Mouse (Mus musculus) midbrain, embryonic 15.5 days (tissue): ENCODE data around the gene Rere. TPM values are rescaled to one million over a fixed set of nuclear protein-coding genes. Genes with fewer than 3 reads are reported as not detected.
A peak's percentile ranks its signal among the peaks of the same experiment; 100 is the strongest.

ENCODE experiments used
- ATAC-seq: fragments of 200-750 bp; cut with Nextera tagmentation; replicated peaks from 2 replicates; pipeline ENCODE4 v1.8.0; 2017; ENCODE audit warnings: moderate TSS enrichment
- H3K27ac ChIP-seq: fragments of 300-500 bp; sonication (generic); 2 replicates; pipeline ENCODE4 v1.5.1; 2015; ENCODE audit warnings: mild to moderate bottlenecking, inconsistent platforms
- H3K27me3 ChIP-seq: fragments of 300-500 bp; sonication (generic); replicated peaks from 2 replicates; pipeline ENCODE4 v1.6.1; 2015; ENCODE audit warnings: inconsistent platforms
- H3K36me3 ChIP-seq: fragments of 300-500 bp; sonication (generic); replicated peaks from 2 replicates; pipeline ENCODE4 v1.6.1; 2015; ENCODE audit warnings: inconsistent platforms
- H3K4me1 ChIP-seq: fragments of 300-500 bp; sonication (generic); 2 replicates; pipeline ENCODE4 v1.6.1; 2015; ENCODE audit warnings: inconsistent platforms
- H3K4me2 ChIP-seq: fragments of 300-500 bp; sonication (generic); 2 replicates; pipeline ENCODE4 v1.6.1; 2015; ENCODE audit warnings: inconsistent platforms, mild to moderate bottlenecking, moderate library complexity
- H3K4me3 ChIP-seq: fragments of 300-500 bp; sonication (generic); 2 replicates; pipeline ENCODE4 v1.5.1; 2015; ENCODE audit warnings: mild to moderate bottlenecking, inconsistent platforms
- H3K9ac ChIP-seq: fragments of 300-500 bp; sonication (generic); 2 replicates; pipeline ENCODE4 v1.6.1; 2015; ENCODE audit warnings: mild to moderate bottlenecking, inconsistent platforms
- H3K9me3 ChIP-seq: fragments of 300-500 bp; sonication (generic); 2 replicates; pipeline ENCODE4 v1.6.1; 2016; ENCODE audit warnings: inconsistent platforms
- WGBS: fragments of 180-500 bp; shearing (Covaris S2); methylation state at CpG from one replicate; pipeline ENCODE4 v1.1.7; 2015; ENCODE audit warnings: mixed read lengths; 5-methylcytosine and 5-hydroxymethylcytosine counted together
- polyA plus RNA-seq: library from polyadenylated mRNA; unstranded; fragments of >200 nt; fragmentation: Nextera tagmentation; extraction: Ambion mirVana; gene quantifications from 2 replicates; pipeline ENCODE4 v1.2.1, GENCODE M21; 2015

The Rere gene
- polyA plus RNA-seq, 1 experiment from 2014 or later: 37.4 TPM

GRCm38 (mm10) chr4:150355801-150356200 is 74.4 kb downstream of the Rere start:
- Histone ChIP-seq H3K4me1 (peaks cover 12% of the 10 kb centered on the region), H3K36me3 (no peaks in the 10 kb centered on the region), H3K27me3 (no peaks in the 10 kb centered on the region), H3K9me3 (no peaks in the 10 kb centered on the region), H3K9ac (no peak overlapping the region), H3K27ac (no peak overlapping the region), H3K4me3 (no peak overlapping the region), H3K4me2 (no peak overlapping the region)
- WGBS: 93% methylated on average over 5 of the region's 5 CpGs
- ATAC-seq: no peak

- Histone ChIP-seq H3K9me3 (no peaks in the 10 kb centered on the region), H3K4me1 (peaks cover 22% of the 10 kb centered on the region), H3K36me3 (no peaks in the 10 kb centered on the region), H3K4me3 (no peak overlapping the region), H3K27me3 (no peaks in the 10 kb centered on the region), H3K9ac (no peak overlapping the region), H3K27ac (0 out of 2 replicates have a peak overlapping the region, but pooled peaks have one; percentile 0), H3K4me2 (no peak overlapping the region)
- 11% methylated on average over 8 of the region's 8 CpGs for WGBS
- no peak for ATAC-seq
These were observed 80.7 kb downstream of the Rere start for GRCm38 (mm10) chr4:150361986-150362691.

GRCm38 (mm10) chr4:150362858-150363257 is 81.4 kb downstream of the Rere start:
- H3K36me3 ChIP-seq: no peaks in the 10 kb centered on the region
- no peak overlapping the region for H3K9ac ChIP-seq
- no peaks in the 10 kb centered on the region for H3K9me3 ChIP-seq
- peaks cover 22% of the 10 kb centered on the region for H3K4me1 ChIP-seq
- H3K27ac ChIP-seq: no peak overlapping the region
- ATAC-seq: no peak
- no peak overlapping the region for H3K4me2 ChIP-seq
- H3K4me3 ChIP-seq: no peak overlapping the region
- no peaks in the 10 kb centered on the region for H3K27me3 ChIP-seq
- 37% methylated on average over 5 of the region's 5 CpGs for WGBS

- no peak for ATAC-seq
- WGBS: 96% methylated on average over 2 of the region's 2 CpGs
- H3K27ac ChIP-seq: no peak overlapping the region
- H3K9ac ChIP-seq: no peak overlapping the region
- no peaks in the 10 kb centered on the region for H3K36me3 ChIP-seq
- H3K4me1 ChIP-seq: peaks cover 26% of the 10 kb centered on the region
- no peak overlapping the region for H3K4me2 ChIP-seq
- H3K4me3 ChIP-seq: no peak overlapping the region
- H3K27me3 ChIP-seq: no peaks in the 10 kb centered on the region
- no peaks in the 10 kb centered on the region for H3K9me3 ChIP-seq
These were observed 83.3 kb downstream of the Rere start for GRCm38 (mm10) chr4:150364786-150365185.

- H3K4me1 ChIP-seq: peaks cover 38% of the 10 kb centered on the region
- H3K4me2 ChIP-seq: no peak overlapping the region
- H3K36me3 ChIP-seq: no peaks in the 10 kb centered on the region
- H3K9me3 ChIP-seq: no peaks in the 10 kb centered on the region
- no peak for ATAC-seq
- peak overlapping the region; percentile 20; the same call in 1 of the 2 replicates for H3K27ac ChIP-seq
- WGBS: 71% methylated on average over 6 of the region's 6 CpGs
- no peak overlapping the region for H3K9ac ChIP-seq
- no peaks in the 10 kb centered on the region for H3K27me3 ChIP-seq
- H3K4me3 ChIP-seq: no peak overlapping the region
These were observed 85.2 kb downstream of the Rere start for GRCm38 (mm10) chr4:150366510-150367208.

- no peaks in the 10 kb centered on the region for H3K9me3 ChIP-seq
- WGBS: under 1% methylated on average over 58 of the region's 58 CpGs
- peak overlapping the region; percentile 96 for H3K4me2 ChIP-seq
- peak; percentile 78 for ATAC-seq
- H3K9ac ChIP-seq: peak overlapping the region; percentile 64
- H3K4me1 ChIP-seq: peaks cover 63% of the 10 kb centered on the region
- peak overlapping the region; percentile 90 for H3K27ac ChIP-seq
- H3K4me3 ChIP-seq: peak overlapping the region; percentile 55
- H3K36me3 ChIP-seq: no peaks in the 10 kb centered on the region
- no peaks in the 10 kb centered on the region for H3K27me3 ChIP-seq
These were observed 90.3 kb downstream of the Rere start for GRCm38 (mm10) chr4:150371580-150372380.

GRCm38 (mm10) chr4:150372631-150373041 is 91.2 kb downstream of the Rere start:
- Histone ChIP-seq H3K27me3 (no peaks in the 10 kb centered on the region), H3K4me1 (peaks cover 61% of the 10 kb centered on the region), H3K4me3 (peak overlapping the region; percentile 55), H3K4me2 (peak overlapping the region; percentile 96), H3K36me3 (no peaks in the 10 kb centered on the region), H3K9ac (peak overlapping the region; percentile 64; the same call in 1 of the 2 replicates), H3K9me3 (no peaks in the 10 kb centered on the region), H3K27ac (peak overlapping the region; percentile 90)
- no peak; the same call in 1 of the 2 replicates for ATAC-seq
- 0% methylated on average over 3 of the region's 3 CpGs for WGBS

GRCm38 (mm10) chr4:150373111-150374109 is 92.0 kb downstream of the Rere start:
- H3K27me3 ChIP-seq: no peaks in the 10 kb centered on the region
- H3K36me3 ChIP-seq: no peaks in the 10 kb centered on the region
- peak overlapping the region; percentile 96 for H3K4me2 ChIP-seq
- peak; percentile 65 for ATAC-seq
- no peaks in the 10 kb centered on the region for H3K9me3 ChIP-seq
- peaks cover 63% of the 10 kb centered on the region for H3K4me1 ChIP-seq
- peak overlapping the region; percentile 17 for H3K9ac ChIP-seq
- peak overlapping the region; percentile 55 for H3K4me3 ChIP-seq
- under 1% methylated on average over 15 of the region's 15 CpGs for WGBS
- H3K27ac ChIP-seq: peak overlapping the region; percentile 90

GRCm38 (mm10) chr4:150374651-150375447 is 93.4 kb downstream of the Rere start:
- peak overlapping the region; percentile 90 for H3K27ac ChIP-seq

GRCm38 (mm10) chr4:150375448-150375935 is 94.0 kb downstream of the Rere start:
- no peaks in the 10 kb centered on the region for H3K36me3 ChIP-seq
- peak overlapping the region; percentile 90 for H3K27ac ChIP-seq
- WGBS: 64% methylated on average over 1 of the region's 1 CpGs
- ATAC-seq: no peak
- H3K4me3 ChIP-seq: no peak overlapping the region
- no peak overlapping the region for H3K9ac ChIP-seq
- H3K9me3 ChIP-seq: no peaks in the 10 kb centered on the region
- no peak overlapping the region for H3K4me2 ChIP-seq
- H3K4me1 ChIP-seq: peaks cover 66% of the 10 kb centered on the region
- no peaks in the 10 kb centered on the region for H3K27me3 ChIP-seq

More at GRCm38 (mm10) chr4:150374651-150375447, 93.4 kb downstream of the Rere start:
- Histone ChIP-seq H3K36me3 (no peaks in the 10 kb centered on the region), H3K9me3 (no peaks in the 10 kb centered on the region), H3K4me2 (peak overlapping the region; percentile 27), H3K4me1 (peaks cover 68% of the 10 kb centered on the region), H3K27me3 (no peaks in the 10 kb centered on the region), H3K9ac (0 out of 2 replicates have a peak overlapping the region, but pooled peaks have one; percentile 7), H3K4me3 (no peak overlapping the region)
- WGBS: 33% methylated on average over 9 of the region's 9 CpGs
- ATAC-seq: no peak
